Mouse (Mus musculus) heart, embryonic 11.5 days (tissue): ENCODE measurements at regions not wholly inside any gene's neighbourhood (a gene's known extent, or its start where the extent isn't known, plus 50 kb on each side); places are given as distances from the start of the nearest gene placed in this dataset.

Experiments used
- ATAC-seq: fragments of 200-750 bp; cut with Nextera tagmentation; replicated peaks from 2 replicates; pipeline ENCODE4 v1.8.0; 2017; ENCODE audit warnings: moderate library complexity; ENCODE audit not compliant: insufficient number of reproducible peaks, low FRiP score, low TSS enrichment
- H3K27ac ChIP-seq: fragments of 300-500 bp; sonication (generic); 2 replicates; pipeline ENCODE4 v1.5.1; 2014; ENCODE audit warnings: mild to moderate bottlenecking, low read depth, low read length
- H3K27me3 ChIP-seq: fragments of 300-500 bp; sonication (generic); 2 replicates; pipeline ENCODE4 v1.6.1; 2014; ENCODE audit warnings: mild to moderate bottlenecking, low read length, mixed read lengths; ENCODE audit not compliant: control insufficient read depth, insufficient read depth
- H3K36me3 ChIP-seq: fragments of 300-500 bp; sonication (generic); 2 replicates; pipeline ENCODE4 v1.6.1; 2014; ENCODE audit warnings: mild to moderate bottlenecking, low read length, moderate library complexity, mixed read lengths; ENCODE audit not compliant: control insufficient read depth, insufficient read depth
- H3K4me1 ChIP-seq: fragments of 300-500 bp; sonication (generic); 2 replicates; pipeline ENCODE4 v1.6.1; 2014; ENCODE audit warnings: low read length; ENCODE audit not compliant: control insufficient read depth, insufficient read depth
- H3K4me2 ChIP-seq: fragments of 300-500 bp; sonication (generic); 2 replicates; pipeline ENCODE4 v1.6.1; 2014; ENCODE audit warnings: mild to moderate bottlenecking, moderate library complexity
- H3K4me3 ChIP-seq: fragments of 300-500 bp; sonication (generic); 2 replicates; pipeline ENCODE4 v1.5.1; 2014; ENCODE audit warnings: low read depth, low read length
- H3K9ac ChIP-seq: fragments of 300-500 bp; sonication (generic); 2 replicates; pipeline ENCODE4 v1.6.1; 2014; ENCODE audit warnings: mild to moderate bottlenecking, low read depth, low read length, moderate library complexity
- H3K9me3 ChIP-seq: fragments of 300-500 bp; sonication (generic); replicated peaks from 2 replicates; pipeline ENCODE4 v1.6.1; 2016; ENCODE audit warnings: low read length; ENCODE audit not compliant: control insufficient read depth
- WGBS: fragments of 180-500 bp; shearing (Covaris S2); extraction: QIAGEN DNeasy Blood & Tissue Kit; methylation state at CpG from one replicate; pipeline ENCODE4 v1.1.7; 2014; ENCODE audit not compliant: insufficient replicate concordance; 5-methylcytosine and 5-hydroxymethylcytosine counted together

DNA sequence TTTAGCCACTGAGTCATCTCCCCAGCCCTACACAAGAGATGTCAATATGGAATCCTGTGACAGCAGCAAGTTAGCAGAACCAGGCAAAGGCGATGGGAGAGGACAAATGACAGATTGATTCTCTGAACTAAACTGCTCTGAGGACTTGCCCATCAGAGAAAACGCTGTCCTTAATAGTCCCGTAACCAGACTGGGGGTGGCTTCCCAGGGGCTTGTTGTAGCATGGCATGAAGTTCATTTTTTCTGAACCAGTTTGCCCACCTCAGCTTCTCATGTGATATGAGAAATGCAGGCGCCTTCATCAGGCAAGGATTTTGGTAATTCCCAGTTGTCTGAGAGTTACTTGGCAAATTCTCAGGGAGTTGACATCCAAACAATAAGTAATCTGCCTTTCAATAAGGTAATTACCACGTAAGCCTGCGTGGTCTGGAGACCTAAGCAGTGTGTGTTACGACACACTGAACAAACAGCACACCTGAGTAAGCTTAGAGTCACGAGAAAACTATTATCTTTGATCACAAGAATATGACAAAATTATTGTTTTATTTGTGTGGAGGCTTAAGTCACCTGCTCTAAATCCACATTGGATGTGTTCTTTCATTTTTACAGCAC lies 239.7 kb downstream of the Pax3 start:
- ATAC-seq = no peak
- Histone ChIP-seq H3K27me3 (no peaks in the 10 kb centered on the region), H3K4me1 (no peaks in the 10 kb centered on the region), H3K4me3 (no peak overlapping the region), H3K4me2 (no peak overlapping the region), H3K36me3 (no peaks in the 10 kb centered on the region), H3K27ac (no peak overlapping the region), H3K9me3 (no peaks in the 10 kb centered on the region), H3K9ac (no peak overlapping the region)
- 75% methylated on average over 8 of the region's 8 CpGs for WGBS

DNA sequence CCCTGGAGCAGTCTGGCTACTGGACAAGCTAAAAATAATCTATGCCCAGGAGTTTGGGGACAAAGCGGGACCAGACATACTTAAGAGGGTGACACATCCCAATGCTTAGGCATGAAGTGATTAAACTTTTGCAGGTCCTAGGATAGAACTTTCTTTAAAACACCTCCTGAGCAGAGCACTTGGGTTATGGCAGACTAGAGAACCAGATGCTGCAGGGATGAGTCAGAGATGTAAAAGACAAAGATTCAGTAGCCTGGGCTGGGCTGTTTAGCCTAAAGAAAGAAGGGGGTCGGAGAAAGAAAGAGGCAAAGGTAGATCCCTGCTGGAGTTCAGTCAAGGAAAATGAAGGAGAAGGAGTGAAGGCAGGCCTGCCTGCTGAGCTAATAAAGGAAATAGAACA lies 249.0 kb downstream of the Pax3 start:
- H3K9me3 ChIP-seq = no peaks in the 10 kb centered on the region
- H3K4me2 ChIP-seq = no peak overlapping the region
- no peak overlapping the region for H3K9ac ChIP-seq
- no peaks in the 10 kb centered on the region for H3K4me1 ChIP-seq
- no peak overlapping the region for H3K27ac ChIP-seq
- no peak for ATAC-seq
- no peaks in the 10 kb centered on the region for H3K36me3 ChIP-seq
- 0 out of 2 replicates have a peak, but pooled peaks cover 2% of the 10 kb centered on the region for H3K27me3 ChIP-seq
- H3K4me3 ChIP-seq = no peak overlapping the region
- WGBS = 56% methylated on average over 2 of the region's 2 CpGs

DNA sequence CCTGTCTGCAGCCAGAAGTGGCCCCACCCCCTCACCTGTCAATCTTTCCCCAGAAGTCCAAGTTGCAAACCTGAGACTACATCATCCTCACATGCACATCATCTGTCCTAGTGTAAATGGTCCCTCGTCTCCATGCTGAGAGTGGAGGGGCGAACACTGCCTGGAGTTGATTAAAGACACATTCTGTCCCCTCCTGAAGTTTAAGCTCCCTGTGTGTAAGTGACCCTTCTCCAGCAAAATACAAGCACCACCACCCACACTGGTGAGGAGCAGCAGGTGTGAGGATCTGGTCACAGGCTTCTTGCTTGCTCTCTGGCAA lies 252.6 kb downstream of the Pax3 start:
- no peak overlapping the region for H3K9ac ChIP-seq
- no peak overlapping the region for H3K4me2 ChIP-seq
- H3K9me3 ChIP-seq = no peaks in the 10 kb centered on the region
- WGBS = 68% methylated on average over 2 of the region's 2 CpGs
- no peak overlapping the region for H3K4me3 ChIP-seq
- H3K27me3 ChIP-seq = 0 out of 2 replicates have a peak, but pooled peaks cover 2% of the 10 kb centered on the region
- no peaks in the 10 kb centered on the region for H3K4me1 ChIP-seq
- H3K27ac ChIP-seq = no peak overlapping the region
- ATAC-seq = no peak
- H3K36me3 ChIP-seq = no peaks in the 10 kb centered on the region

DNA sequence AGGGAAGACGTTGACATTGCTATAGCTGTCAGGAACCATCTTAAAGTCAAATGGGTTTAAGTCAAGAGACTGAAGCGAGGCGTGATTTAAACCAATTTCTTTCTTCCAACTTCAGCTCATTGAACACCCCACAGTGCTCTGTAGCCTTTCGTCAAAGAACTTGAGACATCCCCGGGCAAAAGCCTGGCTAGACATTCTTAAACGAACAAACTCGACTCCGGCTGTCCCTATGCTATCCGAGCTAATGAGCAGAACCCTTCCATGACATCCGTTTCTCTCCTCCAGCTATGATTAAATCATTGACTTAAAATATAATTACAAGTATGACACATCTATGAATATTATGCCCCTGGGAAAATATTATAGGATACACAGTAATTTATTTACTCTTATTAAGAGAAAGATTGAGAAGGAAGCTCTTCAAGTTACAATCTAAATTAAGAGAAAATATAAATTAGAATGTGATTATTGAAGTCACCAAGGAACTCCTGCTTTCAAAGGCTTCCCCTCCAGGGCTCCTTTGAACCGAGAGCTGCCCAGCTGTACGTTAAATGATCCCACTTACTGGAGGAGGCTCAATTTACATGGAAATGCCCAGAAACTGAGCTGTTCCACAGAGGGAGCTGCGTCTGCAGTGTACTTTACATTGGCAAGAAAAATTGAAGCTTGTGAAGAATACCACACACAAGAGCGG lies 253.2 kb downstream of the Pax3 start:
- no peaks in the 10 kb centered on the region for H3K36me3 ChIP-seq
- 0 out of 2 replicates have a peak, but pooled peaks cover 2% of the 10 kb centered on the region for H3K27me3 ChIP-seq
- ATAC-seq = no peak
- no peak overlapping the region for H3K27ac ChIP-seq
- WGBS = 69% methylated on average over 14 of the region's 14 CpGs
- no peaks in the 10 kb centered on the region for H3K9me3 ChIP-seq
- H3K4me3 ChIP-seq = no peak overlapping the region
- H3K4me2 ChIP-seq = no peak overlapping the region
- H3K9ac ChIP-seq = no peak overlapping the region
- H3K4me1 ChIP-seq = no peaks in the 10 kb centered on the region

DNA sequence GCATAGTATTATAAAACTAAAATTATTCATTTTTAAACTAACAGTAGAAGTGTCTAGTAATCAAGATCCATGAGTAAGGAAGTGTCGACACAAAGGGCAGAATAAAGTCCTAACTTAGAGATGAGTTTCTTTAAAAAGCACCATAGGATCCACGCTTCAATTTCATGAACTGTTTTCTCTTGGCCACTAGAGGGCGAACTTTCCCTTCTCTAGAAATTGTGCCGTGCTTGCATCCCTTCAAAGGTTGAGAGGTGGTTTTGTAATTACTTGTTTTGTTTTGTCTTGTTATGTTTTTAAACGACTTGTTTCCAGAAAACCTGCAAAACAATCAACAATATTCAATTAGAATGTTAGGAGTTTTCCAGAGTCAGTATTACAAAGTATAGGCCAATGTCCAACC lies 253.8 kb downstream of the Pax3 start:
- WGBS = 3% methylated on average over 5 of the region's 5 CpGs
- H3K9ac ChIP-seq = no peak overlapping the region
- H3K36me3 ChIP-seq = no peaks in the 10 kb centered on the region
- no peak overlapping the region for H3K4me3 ChIP-seq
- H3K4me1 ChIP-seq = no peaks in the 10 kb centered on the region
- H3K27ac ChIP-seq = no peak overlapping the region
- ATAC-seq = no peak
- H3K9me3 ChIP-seq = no peaks in the 10 kb centered on the region
- H3K27me3 ChIP-seq = 0 out of 2 replicates have a peak, but pooled peaks cover 2% of the 10 kb centered on the region
- H3K4me2 ChIP-seq = no peak overlapping the region

DNA sequence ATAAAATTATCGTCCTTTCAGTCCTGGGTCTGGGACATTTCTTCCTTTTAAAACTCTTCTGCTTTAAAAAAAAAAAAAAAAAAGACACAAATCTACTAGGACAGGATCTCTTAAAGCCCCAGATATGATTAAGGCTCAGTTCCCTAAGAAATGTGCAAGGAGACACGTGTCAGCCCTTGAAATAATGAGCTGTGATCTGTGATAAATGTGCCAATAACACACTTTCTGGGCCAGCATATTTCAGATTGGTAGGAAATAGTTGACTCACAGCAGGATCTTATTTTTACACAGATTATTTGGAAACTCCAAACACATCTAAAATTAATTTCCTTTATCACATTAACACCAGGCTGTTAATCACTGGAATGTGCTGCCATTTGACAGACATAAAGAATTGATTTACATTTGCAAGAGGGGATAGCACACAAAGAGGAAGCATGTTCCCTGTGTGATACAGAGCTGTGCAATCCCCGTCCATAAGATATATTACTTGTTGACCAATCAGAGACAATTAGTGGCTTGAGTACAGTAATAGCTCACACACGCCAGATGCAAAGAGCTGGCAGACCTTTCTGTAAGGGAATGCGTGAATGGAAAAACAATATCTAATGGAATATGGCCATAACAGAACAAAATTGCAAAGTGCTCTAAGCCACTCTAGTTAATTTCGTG lies 263.7 kb downstream of the Pax3 start:
- Histone ChIP-seq H3K9me3 (no peaks in the 10 kb centered on the region), H3K36me3 (no peaks in the 10 kb centered on the region), H3K27ac (no peak overlapping the region), H3K27me3 (no peaks in the 10 kb centered on the region), H3K9ac (no peak overlapping the region), H3K4me3 (no peak overlapping the region), H3K4me2 (no peak overlapping the region), H3K4me1 (no peaks in the 10 kb centered on the region)
- 65% methylated on average over 6 of the region's 6 CpGs for WGBS
- no peak for ATAC-seq

DNA sequence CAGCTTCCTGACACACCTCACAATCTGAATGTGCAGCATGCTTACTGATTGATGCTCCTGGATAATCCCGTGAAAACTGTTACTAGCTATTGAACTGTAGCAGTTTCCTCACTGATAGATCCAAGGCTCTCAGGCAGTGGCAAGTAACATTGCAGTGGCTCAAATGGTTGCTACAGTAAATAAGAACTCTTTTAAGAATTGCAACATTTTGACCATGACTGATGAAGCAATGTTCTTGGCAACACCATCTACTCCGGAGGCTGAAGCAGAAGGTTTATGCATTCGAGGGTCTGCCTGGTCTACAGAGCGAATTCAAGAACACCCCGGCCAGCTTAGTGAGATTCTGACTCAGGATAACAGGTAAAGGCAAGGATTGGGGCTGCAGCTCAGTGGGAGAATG lies 264.7 kb downstream of the Pax3 start:
- no peaks in the 10 kb centered on the region for H3K36me3 ChIP-seq
- H3K9ac ChIP-seq = no peak overlapping the region
- H3K9me3 ChIP-seq = no peaks in the 10 kb centered on the region
- no peak for ATAC-seq
- H3K4me2 ChIP-seq = no peak overlapping the region
- H3K4me1 ChIP-seq = no peaks in the 10 kb centered on the region
- H3K27ac ChIP-seq = no peak overlapping the region
- H3K4me3 ChIP-seq = no peak overlapping the region
- no peaks in the 10 kb centered on the region for H3K27me3 ChIP-seq
- 71% methylated on average over 5 of the region's 5 CpGs for WGBS

DNA sequence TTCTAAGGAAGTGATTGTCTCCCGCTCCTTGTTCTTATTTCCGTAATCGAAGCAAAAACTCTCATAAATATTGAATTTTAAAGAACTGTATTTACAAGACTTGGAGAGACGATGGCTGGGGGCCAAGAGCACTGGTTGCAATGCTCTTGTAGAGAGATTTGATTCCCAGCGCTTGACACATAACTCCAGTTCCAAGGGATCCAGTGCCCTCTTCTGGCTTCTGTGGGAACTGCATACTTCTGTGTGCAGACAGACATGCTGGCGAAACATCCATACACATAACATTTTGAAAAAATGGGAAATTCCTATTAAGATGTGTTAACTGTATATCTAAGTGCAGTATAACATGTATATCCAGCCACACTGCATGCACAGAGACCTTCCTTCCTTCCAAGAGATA lies 266.3 kb downstream of the Pax3 start:
- H3K9ac ChIP-seq = no peak overlapping the region
- ATAC-seq = no peak
- H3K4me2 ChIP-seq = no peak overlapping the region
- H3K4me3 ChIP-seq = no peak overlapping the region
- H3K36me3 ChIP-seq = no peaks in the 10 kb centered on the region
- 86% methylated on average over 6 of the region's 6 CpGs for WGBS
- no peaks in the 10 kb centered on the region for H3K4me1 ChIP-seq
- no peaks in the 10 kb centered on the region for H3K9me3 ChIP-seq
- no peaks in the 10 kb centered on the region for H3K27me3 ChIP-seq
- H3K27ac ChIP-seq = no peak overlapping the region

DNA sequence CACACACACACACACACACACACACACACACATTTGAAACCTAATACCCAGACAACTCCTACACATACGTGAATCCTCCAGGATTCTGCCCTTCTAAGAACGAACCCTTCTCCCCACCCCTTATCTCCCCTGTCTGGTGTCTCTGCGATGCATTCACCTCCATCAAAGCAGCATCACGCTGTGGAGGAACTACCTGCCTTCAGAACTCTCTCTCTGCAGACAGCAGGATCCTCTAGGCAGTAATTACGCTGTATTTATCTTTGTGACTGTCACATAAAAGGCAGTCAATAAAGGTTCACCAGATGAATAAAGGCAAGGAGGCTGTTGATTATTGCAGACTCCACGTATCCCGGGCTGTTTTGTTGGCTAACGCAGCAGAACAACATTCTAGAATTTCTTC lies 267.4 kb downstream of the Pax3 start:
- no peak overlapping the region for H3K27ac ChIP-seq
- H3K36me3 ChIP-seq = no peaks in the 10 kb centered on the region
- no peaks in the 10 kb centered on the region for H3K27me3 ChIP-seq
- H3K9me3 ChIP-seq = no peaks in the 10 kb centered on the region
- H3K4me1 ChIP-seq = no peaks in the 10 kb centered on the region
- 48% methylated on average over 8 of the region's 8 CpGs for WGBS
- ATAC-seq = no peak
- no peak overlapping the region for H3K4me3 ChIP-seq
- H3K9ac ChIP-seq = no peak overlapping the region
- H3K4me2 ChIP-seq = no peak overlapping the region
